Mouse (Mus musculus) erythroblast, embryonic 14.5 days (primary cell): ENCODE measurements around the gene Rasa3.

Source experiments
- GATA1 ChIP-seq: IDR thresholded peaks from 2 replicates; pipeline ENCODE4 v1.6.1; 2012; ENCODE audit warnings: low read length, inconsistent platforms, mixed read lengths
- TAL1 ChIP-seq: IDR thresholded peaks from 3 replicates; pipeline ENCODE4 v1.6.1; 2012; ENCODE audit warnings: low read length, inconsistent platforms, mixed read lengths

DNA sequence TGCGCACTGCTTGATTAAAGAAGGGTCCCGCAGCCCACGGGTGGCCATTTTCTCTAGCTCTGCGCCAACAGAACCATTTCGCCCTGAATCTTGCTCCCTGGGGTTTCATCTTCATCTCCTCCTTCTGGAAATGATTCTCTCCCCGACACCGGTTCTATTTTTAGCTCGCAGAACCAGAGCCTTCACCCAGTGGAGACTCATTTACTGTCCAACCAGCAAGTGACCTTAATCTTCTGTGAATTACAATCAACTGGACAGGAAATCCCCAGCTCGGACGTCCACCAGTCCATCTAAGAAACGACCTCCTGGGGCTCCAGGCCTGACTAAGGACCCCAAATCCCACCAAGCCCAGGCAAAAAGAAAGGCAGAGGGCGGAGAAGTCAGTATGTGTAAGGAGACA lies 19.9 kb downstream of the Rasa3 start:
- TF ChIP-seq GATA1 (no peak), TAL1 (no peak)
